Mouse (Mus musculus): ENCODE data around the gene Trhde. TPM values are rescaled to one million over a fixed set of nuclear protein-coding genes. Genes with fewer than 3 reads are reported as not detected.

Gene Trhde
- polyA plus RNA-seq, 1 experiment from 2014 or later, result 0.56 TPM

DNA sequence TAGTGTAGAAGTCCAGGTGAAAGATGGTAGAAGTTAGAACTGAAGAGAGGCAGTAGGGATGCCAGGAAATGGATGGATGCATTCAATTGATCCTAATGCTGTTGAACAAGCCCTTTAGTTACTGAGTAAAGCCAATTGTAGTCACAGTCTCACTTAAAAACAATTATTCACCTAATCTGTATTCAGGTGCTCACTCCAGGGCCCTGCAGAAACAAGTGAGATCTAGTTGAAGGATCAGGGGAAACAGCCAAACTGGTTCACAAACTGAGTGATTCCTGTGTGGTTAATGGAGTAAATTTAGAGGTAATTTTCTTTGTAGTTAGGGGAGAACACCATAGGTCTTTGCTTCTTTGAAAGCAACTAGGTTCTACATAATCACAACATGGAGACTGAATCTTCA, 100.3 kb downstream of the Trhde start:
- H3K9ac ChIP-seq (replicated peaks; ENCODE audit: low read depth, low read length), result no peak overlapping the region
- H3K4me1 ChIP-seq (ENCODE audit: control insufficient read depth, insufficient read depth, low read length), result no peaks in the 10 kb centered on the region
- H3K27me3 ChIP-seq (ENCODE audit: control insufficient read depth, insufficient read depth, low read length), result no peaks in the 10 kb centered on the region
- no peaks in the 10 kb centered on the region for H3K9me3 ChIP-seq (ENCODE audit: control insufficient read depth, low read depth, low read length)
- no peak overlapping the region for H3K27ac ChIP-seq (ENCODE audit: low read length)
- H3K4me3 ChIP-seq (ENCODE audit: low read depth, low read length), result no peak overlapping the region
- no peak overlapping the region for H3K4me2 ChIP-seq (replicated peaks; ENCODE audit: low read depth, low read length)
- ATAC-seq (ENCODE audit: insufficient number of reproducible peaks, insufficient read depth, low FRiP score, low read depth), result no peak
- no peaks in the 10 kb centered on the region for H3K36me3 ChIP-seq (ENCODE audit: control insufficient read depth, insufficient read depth, low read length)

DNA sequence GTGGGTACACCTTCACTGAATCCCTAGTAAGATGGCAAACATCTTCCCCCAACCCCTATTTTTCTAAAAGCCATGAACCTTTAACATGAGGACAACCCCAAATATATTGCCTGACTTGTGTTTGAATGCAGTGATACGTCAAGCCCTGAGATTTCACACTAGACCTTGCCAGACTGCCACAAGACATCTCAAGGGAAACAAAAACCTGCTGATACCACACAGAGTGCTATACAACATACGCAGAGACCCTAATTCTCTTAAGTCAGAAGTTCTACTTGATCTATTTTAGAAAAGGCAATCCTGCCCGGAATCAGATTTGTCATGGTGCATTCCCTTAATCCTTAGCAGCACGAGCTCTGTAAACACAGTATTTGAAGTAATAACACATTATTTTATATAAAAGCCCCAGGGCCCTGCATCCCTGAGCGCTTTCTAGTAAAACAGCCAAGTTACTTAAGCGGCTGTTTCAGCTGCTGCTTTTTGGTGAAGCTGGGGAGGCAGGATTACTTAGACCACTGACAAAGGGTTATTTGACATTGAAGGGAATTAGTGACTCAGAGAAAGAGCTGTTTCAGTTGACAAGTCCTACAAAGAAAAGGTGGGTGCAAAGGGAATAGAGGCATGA, 130.2 kb downstream of the Trhde start:
- ATAC-seq (ENCODE audit: insufficient number of reproducible peaks, insufficient read depth, low FRiP score, low read depth), result no peak
- no peak overlapping the region for H3K4me3 ChIP-seq (ENCODE audit: low read depth, low read length)
- no peak overlapping the region for H3K27ac ChIP-seq (ENCODE audit: low read length)
- H3K4me2 ChIP-seq (replicated peaks; ENCODE audit: low read depth, low read length), result no peak overlapping the region
- no peaks in the 10 kb centered on the region for H3K36me3 ChIP-seq (ENCODE audit: control insufficient read depth, insufficient read depth, low read length)
- H3K9ac ChIP-seq (replicated peaks; ENCODE audit: low read depth, low read length), result no peak overlapping the region
- H3K4me1 ChIP-seq (ENCODE audit: control insufficient read depth, insufficient read depth, low read length), result no peaks in the 10 kb centered on the region
- 59% methylated on average over 6 of the region's 6 CpGs for WGBS
- no peaks in the 10 kb centered on the region for H3K27me3 ChIP-seq (ENCODE audit: control insufficient read depth, insufficient read depth, low read length)
- H3K9me3 ChIP-seq (ENCODE audit: control insufficient read depth, low read depth, low read length), result no peaks in the 10 kb centered on the region

DNA sequence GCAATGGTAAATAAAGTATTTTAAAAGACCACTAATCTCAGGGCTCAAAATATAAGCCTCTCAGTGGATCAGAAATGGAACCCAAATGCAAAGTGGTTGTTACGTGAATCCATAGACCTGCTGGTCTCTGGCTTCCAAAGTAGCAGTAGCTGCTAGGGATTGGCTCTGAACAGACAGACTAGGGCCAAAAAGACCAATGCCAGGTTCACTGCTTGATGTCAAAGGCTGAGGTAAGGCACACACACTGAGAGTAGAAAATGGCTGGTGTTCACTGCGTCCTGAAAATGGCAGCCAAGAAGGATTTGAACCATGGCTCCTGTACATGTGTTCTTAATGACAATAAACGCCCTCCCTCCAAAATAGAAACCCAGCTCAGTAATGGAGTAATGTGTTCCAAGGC, 209.1 kb downstream of the Trhde start:
- H3K27me3 ChIP-seq (ENCODE audit: control insufficient read depth, insufficient read depth, low read length), result no peaks in the 10 kb centered on the region
- no peak for ATAC-seq (ENCODE audit: insufficient number of reproducible peaks, insufficient read depth, low FRiP score, low read depth)
- H3K27ac ChIP-seq (ENCODE audit: low read length), result no peak overlapping the region
- WGBS, result 86% methylated on average over 3 of the region's 3 CpGs
- no peaks in the 10 kb centered on the region for H3K4me1 ChIP-seq (ENCODE audit: control insufficient read depth, insufficient read depth, low read length)
- H3K4me3 ChIP-seq (ENCODE audit: low read depth, low read length), result no peak overlapping the region
- no peak overlapping the region for H3K9ac ChIP-seq (replicated peaks; ENCODE audit: low read depth, low read length)
- H3K36me3 ChIP-seq (ENCODE audit: control insufficient read depth, insufficient read depth, low read length), result no peaks in the 10 kb centered on the region
- no peak overlapping the region for H3K4me2 ChIP-seq (replicated peaks; ENCODE audit: low read depth, low read length)
- H3K9me3 ChIP-seq (ENCODE audit: control insufficient read depth, low read depth, low read length), result no peaks in the 10 kb centered on the region

DNA sequence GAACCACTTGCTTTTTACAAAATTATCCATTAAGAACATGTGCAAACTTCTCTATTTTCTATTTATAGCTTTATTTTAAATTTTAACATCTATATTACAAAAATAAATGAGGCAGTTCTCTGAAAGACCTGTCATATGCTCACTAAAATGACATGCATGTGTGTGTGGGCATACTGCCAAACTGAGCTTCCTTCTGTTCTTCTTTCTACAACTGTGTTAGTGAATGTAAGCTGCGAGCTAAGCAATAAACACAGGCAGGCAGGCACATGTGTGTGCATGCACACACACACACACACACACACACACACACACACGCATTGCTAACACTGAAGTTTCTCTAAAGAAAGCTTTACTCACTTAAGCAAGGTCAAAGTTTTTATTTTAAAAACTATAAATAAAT, 223.2 kb downstream of the Trhde start:
- WGBS, result 57% methylated on average over 2 of the region's 2 CpGs
- Histone ChIP-seq H3K4me1 (ENCODE audit: control insufficient read depth, insufficient read depth, low read length) (no peaks in the 10 kb centered on the region), H3K36me3 (ENCODE audit: control insufficient read depth, insufficient read depth, low read length) (no peaks in the 10 kb centered on the region), H3K9me3 (ENCODE audit: control insufficient read depth, low read depth, low read length) (no peaks in the 10 kb centered on the region), H3K9ac (replicated peaks; ENCODE audit: low read depth, low read length) (no peak overlapping the region), H3K27ac (ENCODE audit: low read length) (no peak overlapping the region), H3K27me3 (ENCODE audit: control insufficient read depth, insufficient read depth, low read length) (no peaks in the 10 kb centered on the region), H3K4me2 (replicated peaks; ENCODE audit: low read depth, low read length) (no peak overlapping the region), H3K4me3 (ENCODE audit: low read depth, low read length) (no peak overlapping the region)
- ATAC-seq (ENCODE audit: insufficient number of reproducible peaks, insufficient read depth, low FRiP score, low read depth), result no peak

DNA sequence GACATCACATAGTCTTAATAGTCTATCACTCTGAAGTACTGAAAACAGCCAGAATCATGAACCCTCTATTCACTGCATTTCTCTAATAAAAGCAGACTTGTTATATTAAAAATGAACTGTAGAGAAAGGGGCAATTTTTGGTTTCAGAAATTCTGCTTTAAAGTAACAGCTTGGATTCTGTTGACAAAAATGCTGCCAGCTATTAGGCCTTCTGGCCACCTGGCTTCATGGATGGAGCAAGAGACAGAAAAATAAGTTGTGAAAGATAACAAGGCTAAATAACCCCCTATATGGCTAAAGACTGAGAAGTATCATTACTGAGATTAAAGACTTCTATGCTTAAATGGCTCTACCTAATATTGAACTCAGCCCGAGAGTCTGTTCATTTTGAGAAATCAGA, 234.2 kb downstream of the Trhde start:
- Histone ChIP-seq H3K27me3 (ENCODE audit: control insufficient read depth, insufficient read depth, low read length) (no peaks in the 10 kb centered on the region), H3K27ac (ENCODE audit: low read length) (no peak overlapping the region), H3K9me3 (ENCODE audit: control insufficient read depth, low read depth, low read length) (no peaks in the 10 kb centered on the region), H3K36me3 (ENCODE audit: control insufficient read depth, insufficient read depth, low read length) (no peaks in the 10 kb centered on the region), H3K9ac (replicated peaks; ENCODE audit: low read depth, low read length) (no peak overlapping the region), H3K4me3 (ENCODE audit: low read depth, low read length) (no peak overlapping the region), H3K4me2 (replicated peaks; ENCODE audit: low read depth, low read length) (no peak overlapping the region), H3K4me1 (ENCODE audit: control insufficient read depth, insufficient read depth, low read length) (no peaks in the 10 kb centered on the region)
- WGBS, result 94% methylated on average over 1 of the region's 1 CpGs
- no peak for ATAC-seq (ENCODE audit: insufficient number of reproducible peaks, insufficient read depth, low FRiP score, low read depth)

DNA sequence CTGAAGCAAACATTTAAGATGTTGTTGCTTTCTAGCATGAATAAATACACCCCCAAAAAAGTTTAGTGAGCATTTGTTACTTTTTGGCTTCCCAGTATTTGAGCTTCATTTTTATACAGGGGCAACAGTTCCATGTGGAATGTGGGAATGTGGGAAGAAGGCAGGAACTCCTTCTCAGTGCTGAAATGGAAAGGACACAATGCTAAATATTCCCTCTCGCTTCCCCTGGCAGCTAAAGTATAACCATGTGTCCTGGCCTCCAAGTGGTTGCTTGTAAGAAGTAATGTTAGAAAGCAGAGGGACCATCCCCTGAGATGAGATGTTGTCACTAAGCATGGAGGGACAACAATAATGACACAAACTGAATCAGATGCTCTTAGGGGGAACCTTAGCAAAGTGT, 292.9 kb downstream of the Trhde start:
- no peaks in the 10 kb centered on the region for H3K36me3 ChIP-seq (ENCODE audit: control insufficient read depth, insufficient read depth, low read length)
- no peak overlapping the region for H3K27ac ChIP-seq (ENCODE audit: low read length)
- no peak overlapping the region for H3K4me2 ChIP-seq (replicated peaks; ENCODE audit: low read depth, low read length)
- no peak overlapping the region for H3K4me3 ChIP-seq (ENCODE audit: low read depth, low read length)
- no peaks in the 10 kb centered on the region for H3K27me3 ChIP-seq (ENCODE audit: control insufficient read depth, insufficient read depth, low read length)
- no peak overlapping the region for H3K9ac ChIP-seq (replicated peaks; ENCODE audit: low read depth, low read length)
- ATAC-seq (ENCODE audit: insufficient number of reproducible peaks, insufficient read depth, low FRiP score, low read depth), result no peak
- H3K4me1 ChIP-seq (ENCODE audit: control insufficient read depth, insufficient read depth, low read length), result no peaks in the 10 kb centered on the region
- H3K9me3 ChIP-seq (ENCODE audit: control insufficient read depth, low read depth, low read length), result no peaks in the 10 kb centered on the region
- WGBS, result 57% methylated on average over 1 of the region's 1 CpGs

DNA sequence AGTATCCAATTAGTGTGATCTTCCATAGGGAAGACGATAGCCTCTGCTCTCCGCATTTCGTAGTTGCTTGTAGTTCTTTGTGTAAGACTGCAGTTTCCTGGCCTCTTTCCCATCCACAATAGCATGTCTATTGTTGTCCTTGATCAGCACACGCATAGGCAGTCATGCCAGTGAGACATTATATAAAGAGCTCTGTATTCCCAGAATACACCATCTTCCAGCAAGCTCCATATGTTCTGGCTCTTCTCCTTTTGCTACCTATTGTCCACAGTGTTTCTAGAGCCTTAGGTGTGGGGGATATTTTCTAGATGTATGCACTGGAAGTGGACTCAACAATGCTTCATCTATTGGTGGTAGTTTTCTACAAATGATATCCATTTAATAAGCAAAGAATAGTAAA, 313.3 kb downstream of the Trhde start:
- 83% methylated on average over 4 of the region's 4 CpGs for WGBS
- no peak overlapping the region for H3K9ac ChIP-seq (replicated peaks; ENCODE audit: low read depth, low read length)
- ATAC-seq (ENCODE audit: insufficient number of reproducible peaks, insufficient read depth, low FRiP score, low read depth), result no peak
- no peak overlapping the region for H3K4me3 ChIP-seq (ENCODE audit: low read depth, low read length)
- no peak overlapping the region for H3K4me2 ChIP-seq (replicated peaks; ENCODE audit: low read depth, low read length)
- no peaks in the 10 kb centered on the region for H3K4me1 ChIP-seq (ENCODE audit: control insufficient read depth, insufficient read depth, low read length)
- no peaks in the 10 kb centered on the region for H3K9me3 ChIP-seq (ENCODE audit: control insufficient read depth, low read depth, low read length)
- no peaks in the 10 kb centered on the region for H3K36me3 ChIP-seq (ENCODE audit: control insufficient read depth, insufficient read depth, low read length)
- no peaks in the 10 kb centered on the region for H3K27me3 ChIP-seq (ENCODE audit: control insufficient read depth, insufficient read depth, low read length)
- H3K27ac ChIP-seq (ENCODE audit: low read length), result no peak overlapping the region

DNA sequence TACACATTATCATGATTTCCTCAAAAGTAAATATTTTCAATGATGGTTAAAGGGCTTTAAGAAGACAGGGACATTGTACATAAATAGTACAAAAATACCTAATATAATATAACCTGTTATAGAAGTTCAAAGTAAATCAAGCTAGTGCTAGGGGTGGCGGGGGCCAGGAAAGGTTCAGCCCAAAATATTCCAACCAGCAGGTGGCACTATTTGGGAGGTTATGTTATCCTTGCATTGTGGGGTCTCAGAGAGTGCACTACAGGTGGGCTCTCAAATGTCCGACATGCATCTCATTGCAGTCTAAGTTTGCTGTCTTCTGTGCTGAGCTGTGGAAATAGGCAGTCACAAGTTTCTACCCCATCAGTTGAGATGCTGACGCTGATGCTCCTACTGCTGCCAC, 346.5 kb downstream of the Trhde start:
- Histone ChIP-seq H3K4me2 (replicated peaks; ENCODE audit: low read depth, low read length) (no peak overlapping the region), H3K36me3 (ENCODE audit: control insufficient read depth, insufficient read depth, low read length) (no peaks in the 10 kb centered on the region), H3K9ac (replicated peaks; ENCODE audit: low read depth, low read length) (no peak overlapping the region), H3K9me3 (ENCODE audit: control insufficient read depth, low read depth, low read length) (no peaks in the 10 kb centered on the region), H3K4me1 (ENCODE audit: control insufficient read depth, insufficient read depth, low read length) (no peaks in the 10 kb centered on the region), H3K27me3 (ENCODE audit: control insufficient read depth, insufficient read depth, low read length) (no peaks in the 10 kb centered on the region), H3K4me3 (ENCODE audit: low read depth, low read length) (no peak overlapping the region), H3K27ac (ENCODE audit: low read length) (no peak overlapping the region)
- WGBS, result 71% methylated on average over 3 of the region's 3 CpGs
- no peak for ATAC-seq (ENCODE audit: insufficient number of reproducible peaks, insufficient read depth, low FRiP score, low read depth)

DNA sequence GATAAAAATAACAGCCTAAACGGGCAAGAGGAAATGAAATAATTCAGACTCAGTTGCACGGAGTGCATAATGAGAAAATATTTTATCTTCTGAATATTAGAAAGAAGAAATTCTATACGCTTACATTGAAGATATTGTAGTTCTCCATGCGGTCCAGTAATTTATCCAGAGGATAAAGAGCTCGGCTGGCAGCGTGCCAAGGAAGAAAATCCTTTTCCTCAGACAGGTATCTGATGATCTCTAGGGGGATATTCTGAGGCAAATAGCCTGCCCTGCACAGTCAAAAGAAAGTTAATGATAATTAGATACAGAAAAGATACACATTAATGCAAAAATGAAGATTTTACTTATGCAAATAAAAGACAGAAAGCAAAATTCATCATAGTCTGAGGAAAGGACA, 354.0 kb downstream of the Trhde start:
- ATAC-seq (ENCODE audit: insufficient number of reproducible peaks, insufficient read depth, low FRiP score, low read depth), result no peak
- Histone ChIP-seq H3K36me3 (ENCODE audit: control insufficient read depth, insufficient read depth, low read length) (no peaks in the 10 kb centered on the region), H3K4me3 (ENCODE audit: low read depth, low read length) (no peak overlapping the region), H3K27me3 (ENCODE audit: control insufficient read depth, insufficient read depth, low read length) (no peaks in the 10 kb centered on the region), H3K9me3 (ENCODE audit: control insufficient read depth, low read depth, low read length) (no peaks in the 10 kb centered on the region), H3K4me1 (ENCODE audit: control insufficient read depth, insufficient read depth, low read length) (no peaks in the 10 kb centered on the region), H3K4me2 (replicated peaks; ENCODE audit: low read depth, low read length) (no peak overlapping the region), H3K27ac (ENCODE audit: low read length) (no peak overlapping the region), H3K9ac (replicated peaks; ENCODE audit: low read depth, low read length) (no peak overlapping the region)
- 63% methylated on average over 6 of the region's 6 CpGs for WGBS

All from stomach, embryonic 14.5 days (tissue).